Mouse (Mus musculus): ENCODE measurements around the gene Entpd7.
A peak's percentile ranks its signal among the peaks of the same experiment; 100 is the strongest.

Gene Entpd7

GRCm38 (mm10) chr19:43729296-43730036, 40.0 kb downstream of the Entpd7 start:
- TF ChIP-seq GATA4 (IDR thresholded peaks at IDR 0.05; ENCODE audit: insufficient replicate concordance, low read length): no peak

GRCm38 (mm10) chr19:43730037-43730428, 40.6 kb downstream of the Entpd7 start:
- TF ChIP-seq GATA4 (IDR thresholded peaks at IDR 0.05; ENCODE audit: insufficient replicate concordance, low read length): no peak

- TF ChIP-seq GATA4 (IDR thresholded peaks at IDR 0.05; ENCODE audit: insufficient replicate concordance, low read length): no peak
These were observed 41.7 kb downstream of the Entpd7 start for GRCm38 (mm10) chr19:43731157-43731556.

GRCm38 (mm10) chr19:43738409-43738808, 48.9 kb downstream of the Entpd7 start:
- no peak for TF ChIP-seq GATA4 (IDR thresholded peaks at IDR 0.05; ENCODE audit: insufficient replicate concordance, low read length)

GRCm38 (mm10) chr19:43743401-43743800, 53.9 kb downstream of the Entpd7 start:
- TF ChIP-seq GATA4 (IDR thresholded peaks at IDR 0.05; ENCODE audit: insufficient replicate concordance, low read length): no peak

GRCm38 (mm10) chr19:43745740-43746139, 56.3 kb downstream of the Entpd7 start:
- TF ChIP-seq GATA4 (IDR thresholded peaks at IDR 0.05; ENCODE audit: insufficient replicate concordance, low read length): no peak

- TF ChIP-seq GATA4 (IDR thresholded peaks at IDR 0.05; ENCODE audit: insufficient replicate concordance, low read length): no peak
These were observed 58.4 kb downstream of the Entpd7 start for GRCm38 (mm10) chr19:43747877-43748276.

- TF ChIP-seq GATA4 (IDR thresholded peaks at IDR 0.05; ENCODE audit: insufficient replicate concordance, low read length): no peak
These were observed 60.5 kb downstream of the Entpd7 start for GRCm38 (mm10) chr19:43750008-43750407.

- TF ChIP-seq GATA4 (IDR thresholded peaks at IDR 0.05; ENCODE audit: insufficient replicate concordance, low read length): peak; percentile 15; the same call in 1 of the 2 replicates
These were observed 63.2 kb downstream of the Entpd7 start, which contains the start of the genes Cutc and Cox15 for GRCm38 (mm10) chr19:43752489-43753225. Cutc (plus strand) TSS chr19:43752996. Cox15 (minus strand) TSS chr19:43753000.

- TF ChIP-seq GATA4 (IDR thresholded peaks at IDR 0.05; ENCODE audit: insufficient replicate concordance, low read length): peak; percentile 46; the same call in 1 of the 2 replicates
These were observed 63.9 kb downstream of the Entpd7 start for GRCm38 (mm10) chr19:43753226-43753835.

GRCm38 (mm10) chr19:43754237-43754636, 64.8 kb downstream of the Entpd7 start:
- TF ChIP-seq GATA4 (IDR thresholded peaks at IDR 0.05; ENCODE audit: insufficient replicate concordance, low read length): no peak

- TF ChIP-seq GATA4 (IDR thresholded peaks at IDR 0.05; ENCODE audit: insufficient replicate concordance, low read length): no peak
These were observed 65.4 kb downstream of the Entpd7 start for GRCm38 (mm10) chr19:43754872-43755271.

GRCm38 (mm10) chr19:43760504-43760903, 71.0 kb downstream of the Entpd7 start:
- TF ChIP-seq GATA4 (IDR thresholded peaks at IDR 0.05; ENCODE audit: insufficient replicate concordance, low read length): no peak

GRCm38 (mm10) chr19:43761543-43762256, 72.2 kb downstream of the Entpd7 start:
- TF ChIP-seq GATA4 (IDR thresholded peaks at IDR 0.05; ENCODE audit: insufficient replicate concordance, low read length): no peak

GRCm38 (mm10) chr19:43762410-43762809, 72.9 kb downstream of the Entpd7 start:
- no peak for TF ChIP-seq GATA4 (IDR thresholded peaks at IDR 0.05; ENCODE audit: insufficient replicate concordance, low read length)

Data from liver, adult (tissue).